Mouse (Mus musculus) embryonic facial prominence, embryonic 14.5 days (tissue): ENCODE measurements around the gene Rorc. TPM values are rescaled to one million over a fixed set of nuclear protein-coding genes. Genes with fewer than 3 reads are reported as not detected.

Source experiments
- ATAC-seq: fragments of 200-750 bp; cut with Nextera tagmentation; 2 replicates; pipeline ENCODE4 v1.8.0; 2017; ENCODE audit warnings: low read depth, moderate number of reproducible peaks, moderate TSS enrichment
- DNase-seq: peaks from one replicate; pipeline ENCODE4 v3.0.0-alpha.2; 2015; ENCODE audit warnings: low spot score
- H3K27ac ChIP-seq: fragments of 300-500 bp; sonication (generic); replicated peaks from 2 replicates; pipeline ENCODE4 v1.5.1; 2014; ENCODE audit warnings: low read depth, mild to moderate bottlenecking, low read length, moderate library complexity
- H3K27me3 ChIP-seq: fragments of 300-500 bp; sonication (generic); replicated peaks from 2 replicates; pipeline ENCODE4 v1.6.1; 2014; ENCODE audit warnings: low read length; ENCODE audit not compliant: control insufficient read depth, insufficient read depth
- H3K36me3 ChIP-seq: fragments of 300-500 bp; sonication (generic); 2 replicates; pipeline ENCODE4 v1.6.1; 2014; ENCODE audit warnings: low read length, mixed read lengths; ENCODE audit not compliant: control insufficient read depth, insufficient read depth
- H3K4me1 ChIP-seq: fragments of 300-500 bp; sonication (generic); 2 replicates; pipeline ENCODE4 v1.6.1; 2014; ENCODE audit warnings: antibody characterized with exemption, low read length; ENCODE audit not compliant: control insufficient read depth, insufficient read depth
- H3K4me2 ChIP-seq: fragments of 300-500 bp; sonication (generic); 2 replicates; pipeline ENCODE4 v1.6.1; 2014; ENCODE audit warnings: low read depth, mild to moderate bottlenecking, low read length, moderate library complexity, mixed read lengths
- H3K4me3 ChIP-seq: fragments of 300-500 bp; sonication (generic); 2 replicates; pipeline ENCODE4 v1.5.1; 2014; ENCODE audit warnings: low read depth, mild to moderate bottlenecking, low read length
- H3K9ac ChIP-seq: fragments of 300-500 bp; sonication (generic); 2 replicates; pipeline ENCODE4 v1.6.1; 2014; ENCODE audit warnings: low read depth, mild to moderate bottlenecking, low read length, moderate library complexity, mixed read lengths
- H3K9me3 ChIP-seq: fragments of 300-500 bp; sonication (generic); 2 replicates; pipeline ENCODE4 v1.6.1; 2016; ENCODE audit warnings: low read length; ENCODE audit not compliant: control insufficient read depth
- WGBS: fragments of 180-500 bp; shearing (Covaris S2); extraction: QIAGEN DNeasy Blood & Tissue Kit; methylation state at CpG from one replicate; pipeline ENCODE4 v1.1.7; 2014; 5-methylcytosine and 5-hydroxymethylcytosine counted together
- polyA plus RNA-seq: library from polyadenylated mRNA; unstranded; fragments of >200 nt; fragmentation: Nextera tagmentation; extraction: Ambion mirVana; gene quantifications from 2 replicates; pipeline ENCODE4 v1.2.1, GENCODE M21; 2014

Gene Rorc
- polyA plus RNA-seq, 1 experiment from 2014 or later, result 2.8 TPM

- 5% methylated on average over 11 of the region's 11 CpGs for WGBS
- peak; percentile 65 for ATAC-seq
- Histone ChIP-seq H3K9ac (peak overlapping the region; percentile 42), H3K27me3 (no peaks in the 10 kb centered on the region), H3K4me2 (peak overlapping the region; percentile 49), H3K27ac (no peak overlapping the region), H3K36me3 (no peaks in the 10 kb centered on the region), H3K9me3 (no peaks in the 10 kb centered on the region), H3K4me3 (no peak overlapping the region; the same call in 1 of the 2 replicates), H3K4me1 (peaks cover 21% of the 10 kb centered on the region)
- peak; percentile 90 for DNase-seq
Observed at GRCm38 (mm10) chr3:94371637-94372036, 957 bp upstream of the Rorc start.

DNA sequence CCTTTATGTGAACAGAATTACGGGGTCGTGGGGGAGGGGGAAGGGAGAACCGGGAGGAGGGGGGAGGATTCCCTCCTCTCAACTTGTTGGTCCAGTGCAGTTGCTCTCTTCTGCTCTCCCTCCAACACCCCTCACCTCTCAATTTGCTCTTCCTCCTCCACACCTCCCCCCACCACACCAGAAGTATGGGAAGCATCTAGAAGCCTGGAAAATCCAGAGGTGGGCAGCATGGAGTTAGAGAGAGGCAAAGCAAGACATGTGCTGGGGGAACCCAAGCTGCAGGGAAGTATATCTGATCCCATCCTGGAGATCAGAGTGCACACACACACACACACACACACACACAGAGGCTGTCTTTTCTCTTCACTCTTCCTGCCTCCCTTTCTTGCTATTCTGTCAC is 556 bp upstream of the Rorc start:
- WGBS, result 5% methylated on average over 3 of the region's 3 CpGs
- peak overlapping the region; percentile 49 for H3K4me2 ChIP-seq
- no peaks in the 10 kb centered on the region for H3K36me3 ChIP-seq
- H3K4me3 ChIP-seq, result no peak overlapping the region; the same call in 1 of the 2 replicates
- H3K9ac ChIP-seq, result peak overlapping the region; percentile 42; the same call in 1 of the 2 replicates
- ATAC-seq (peak; percentile 14; the same call in 1 of the 2 replicates), DNase-seq (no peak)
- peaks cover 22% of the 10 kb centered on the region for H3K4me1 ChIP-seq
- no peak overlapping the region for H3K27ac ChIP-seq
- H3K9me3 ChIP-seq, result no peaks in the 10 kb centered on the region
- no peaks in the 10 kb centered on the region for H3K27me3 ChIP-seq

DNA sequence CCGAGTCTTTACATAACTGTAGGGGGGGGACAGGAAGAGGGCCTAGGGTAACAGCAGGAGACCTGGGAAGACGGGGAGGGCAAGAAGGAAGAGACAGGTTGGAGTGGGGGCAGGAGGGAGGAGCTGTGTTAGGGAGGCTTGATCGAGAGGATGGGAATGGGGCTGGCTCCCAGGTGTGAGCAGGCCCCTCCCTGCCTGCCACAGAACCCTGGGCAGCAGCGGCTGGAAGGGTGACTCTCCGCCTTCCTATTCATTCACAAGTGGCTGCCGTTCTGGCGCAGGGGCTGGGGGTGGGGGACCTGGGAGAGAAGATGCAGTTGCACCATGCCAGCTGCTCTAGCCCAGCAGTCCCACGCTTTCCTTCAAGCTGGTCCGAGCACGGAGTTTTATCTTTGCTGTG is 496 bp downstream of the Rorc start:
- Histone ChIP-seq H3K27me3 (no peaks in the 10 kb centered on the region), H3K36me3 (no peaks in the 10 kb centered on the region), H3K4me1 (peaks cover 26% of the 10 kb centered on the region), H3K9ac (0 out of 2 replicates have a peak overlapping the region, but pooled peaks have one; percentile 34), H3K4me2 (peak overlapping the region; percentile 41), H3K27ac (no peak overlapping the region), H3K9me3 (no peaks in the 10 kb centered on the region), H3K4me3 (peak overlapping the region; percentile 23)
- peak; percentile 48 for ATAC-seq
- 9% methylated on average over 7 of the region's 10 CpGs for whole genome bisulfite sequencing
- peak; percentile 43 for DNase-seq

DNA sequence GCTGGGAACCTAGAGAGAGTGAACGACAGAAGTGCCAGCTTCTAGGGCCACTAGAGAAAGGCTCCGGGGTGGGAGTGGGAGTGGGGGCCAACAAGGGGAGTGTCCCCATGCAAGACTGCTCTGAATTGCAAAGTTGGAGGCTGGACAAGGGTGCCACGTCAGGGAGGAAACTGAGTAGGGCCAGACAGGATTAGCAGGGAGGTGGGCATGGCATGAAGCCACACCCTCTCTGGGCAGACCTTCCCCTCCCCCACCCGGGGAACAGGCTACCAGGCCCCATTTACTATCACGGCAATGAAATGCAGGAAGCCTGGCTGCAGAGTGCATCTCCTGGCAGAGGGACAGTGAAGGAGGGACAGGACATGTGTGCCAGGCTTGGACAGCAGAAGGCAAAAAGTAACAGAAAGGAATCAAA is 1.0 kb downstream of the Rorc start:
- 0 out of 2 replicates have a peak overlapping the region, but pooled peaks have one; percentile 34 for H3K9ac ChIP-seq
- H3K9me3 ChIP-seq, result no peaks in the 10 kb centered on the region
- peak; percentile 56 for ATAC-seq
- no peaks in the 10 kb centered on the region for H3K36me3 ChIP-seq
- no peak overlapping the region for H3K27ac ChIP-seq
- H3K4me3 ChIP-seq, result peak overlapping the region; percentile 23; the same call in 1 of the 2 replicates
- H3K27me3 ChIP-seq, result no peaks in the 10 kb centered on the region
- H3K4me1 ChIP-seq, result peaks cover 26% of the 10 kb centered on the region
- peak overlapping the region; percentile 41 for H3K4me2 ChIP-seq
- DNase-seq, result peak; percentile 56
- WGBS, result 3% methylated on average over 5 of the region's 5 CpGs

DNA sequence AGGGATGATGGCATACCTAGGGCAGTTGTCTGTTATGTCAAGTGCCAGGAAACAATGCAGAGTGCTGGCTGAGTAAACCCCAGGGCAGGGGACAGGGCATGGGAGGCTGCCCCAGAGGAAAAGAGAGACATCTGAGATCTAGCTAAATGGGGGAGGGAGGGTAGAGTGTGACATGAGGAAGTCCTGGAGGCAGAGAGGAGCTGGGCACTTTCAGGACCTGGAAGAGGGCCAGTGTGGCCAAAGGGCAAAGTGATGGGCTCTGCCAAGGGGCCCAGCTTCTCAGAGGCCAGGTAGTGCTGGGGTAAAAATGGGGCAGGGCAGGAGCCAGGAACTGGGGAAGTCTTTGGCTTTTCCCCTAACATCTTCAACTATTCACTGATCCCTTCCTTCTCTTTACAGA is 2.0 kb downstream of the Rorc start:
- H3K27me3 ChIP-seq, result no peaks in the 10 kb centered on the region
- H3K4me1 ChIP-seq, result peaks cover 26% of the 10 kb centered on the region
- H3K36me3 ChIP-seq, result no peaks in the 10 kb centered on the region
- DNase-seq, result no peak
- no peak overlapping the region for H3K4me3 ChIP-seq
- no peak overlapping the region for H3K4me2 ChIP-seq
- no peak overlapping the region for H3K9ac ChIP-seq
- no peak for ATAC-seq
- H3K9me3 ChIP-seq, result no peaks in the 10 kb centered on the region
- H3K27ac ChIP-seq, result no peak overlapping the region

DNA sequence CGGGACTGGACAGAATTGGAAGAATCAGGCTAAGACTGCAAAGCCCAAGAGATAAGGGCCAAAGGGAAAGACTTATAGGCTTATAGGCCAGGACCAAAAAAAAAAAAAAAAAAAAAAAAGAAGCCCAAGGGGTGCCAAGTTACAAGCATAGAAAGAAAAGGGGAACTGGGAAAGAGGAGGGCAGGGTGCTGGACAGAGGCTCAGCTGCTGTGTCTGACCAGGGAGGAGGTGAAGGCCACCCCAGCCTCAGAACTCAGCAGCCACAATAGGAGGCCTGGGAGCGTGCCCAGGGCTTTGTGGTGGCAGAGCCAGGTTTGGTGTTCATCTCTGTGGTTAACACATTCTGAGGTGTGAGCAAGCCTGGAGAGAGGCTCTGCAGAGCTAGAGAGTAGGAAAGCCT is 2.6 kb downstream of the Rorc start:
- Histone ChIP-seq H3K9ac (no peak overlapping the region), H3K27me3 (no peaks in the 10 kb centered on the region), H3K4me1 (peaks cover 26% of the 10 kb centered on the region), H3K4me3 (no peak overlapping the region), H3K9me3 (no peaks in the 10 kb centered on the region), H3K36me3 (no peaks in the 10 kb centered on the region), H3K27ac (no peak overlapping the region), H3K4me2 (no peak overlapping the region)
- ATAC-seq (no peak), DNase-seq (no peak)
- WGBS, result 68% methylated on average over 2 of the region's 2 CpGs

- H3K27me3 ChIP-seq, result no peaks in the 10 kb centered on the region
- 52% methylated on average over 5 of the region's 5 CpGs for WGBS
Observed at GRCm38 (mm10) chr3:94375861-94376260, 3.3 kb downstream of the Rorc start.

DNA sequence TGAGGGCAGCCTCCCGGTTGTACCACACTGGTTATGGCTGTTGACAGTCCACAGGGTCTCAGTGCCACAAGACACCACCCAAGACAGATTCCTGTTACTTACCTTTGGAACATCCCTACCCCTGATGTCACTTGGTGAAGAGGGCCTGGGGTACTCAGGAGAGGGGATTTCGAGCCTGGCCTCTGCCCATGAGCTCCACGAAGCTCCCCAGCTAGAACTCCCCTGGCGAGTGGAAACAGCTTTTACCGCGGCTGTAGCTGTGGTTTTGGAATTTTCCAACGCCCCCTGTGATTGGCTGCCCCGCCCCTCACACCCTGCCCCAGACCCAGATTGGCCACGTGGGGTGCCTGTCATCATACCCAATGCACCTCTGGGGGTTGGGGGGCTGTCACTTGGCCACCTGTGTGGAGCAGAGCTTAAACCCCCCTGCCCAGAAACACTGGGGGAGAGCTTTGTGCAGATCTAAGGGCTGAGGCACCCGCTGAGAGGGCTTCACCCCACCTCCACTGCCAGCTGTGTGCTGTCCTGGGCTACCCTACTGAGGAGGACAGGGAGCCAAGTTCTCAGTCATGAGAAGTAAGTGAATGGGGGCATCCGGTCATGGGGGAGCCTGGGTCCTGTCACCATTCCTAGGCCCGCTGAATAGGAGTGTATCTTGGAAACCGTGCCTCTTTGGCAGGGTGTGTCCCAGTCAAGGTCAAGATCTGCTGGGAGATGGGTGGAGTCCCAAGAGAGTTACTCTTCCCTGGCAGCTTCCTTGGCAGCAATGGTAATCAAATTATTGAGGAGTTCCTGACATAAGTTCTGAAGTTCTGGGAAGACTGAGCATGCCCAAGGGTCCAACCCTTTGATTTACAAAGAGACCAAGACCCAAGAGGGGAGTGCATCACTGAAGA is 4.7 kb downstream of the Rorc start:
- DNase-seq, result no peak
- WGBS, result 19% methylated on average over 13 of the region's 13 CpGs
- peaks cover 17% of the 10 kb centered on the region for H3K4me1 ChIP-seq
- no peak for ATAC-seq
- no peak overlapping the region for H3K27ac ChIP-seq
- H3K4me3 ChIP-seq, result no peak overlapping the region
- no peak overlapping the region for H3K9ac ChIP-seq
- no peak overlapping the region for H3K4me2 ChIP-seq
- no peaks in the 10 kb centered on the region for H3K36me3 ChIP-seq
- H3K9me3 ChIP-seq, result no peaks in the 10 kb centered on the region
- H3K27me3 ChIP-seq, result no peaks in the 10 kb centered on the region

More at GRCm38 (mm10) chr3:94375861-94376260, 3.3 kb downstream of the Rorc start:
- H3K36me3 ChIP-seq, result no peaks in the 10 kb centered on the region
- DNase-seq (no peak), ATAC-seq (no peak)
- no peak overlapping the region for H3K9ac ChIP-seq
- H3K4me2 ChIP-seq, result no peak overlapping the region
- H3K27ac ChIP-seq, result no peak overlapping the region
- no peaks in the 10 kb centered on the region for H3K9me3 ChIP-seq
- H3K4me3 ChIP-seq, result no peak overlapping the region
- H3K4me1 ChIP-seq, result peaks cover 26% of the 10 kb centered on the region
